Mouse (Mus musculus) splenic B cell, adult 2 months (primary cell): ENCODE measurements around the gene Obp2b.
"Not testable (repeated sequence)": the region's sequence is repeated elsewhere in the genome, so short reads cannot be mapped to it uniquely, and the experiment has no call there.

Experiments used
- DNase-seq: peaks from one replicate; pipeline ENCODE4 v3.0.0-alpha.2; 2011; ENCODE audit warnings: low read depth, low spot score
- H3K27me3 ChIP-seq: 2 replicates; pipeline ENCODE4 v1.6.1; 2012; ENCODE audit warnings: mild to moderate bottlenecking, low read length, moderate library complexity, mixed read lengths; ENCODE audit not compliant: control insufficient read depth, poor library complexity, insufficient read depth, severe bottlenecking
- H3K36me3 ChIP-seq: 2 replicates; pipeline ENCODE4 v1.6.1; 2012; ENCODE audit warnings: mild to moderate bottlenecking, low read length, moderate library complexity, mixed read lengths; ENCODE audit not compliant: control insufficient read depth, poor library complexity, insufficient read depth, severe bottlenecking

Obp2b gene

GRCm38 (mm10) chr2:25736709-25737108, at the start of gene Obp2b:
Gene Obp2b, plus strand, starts transcription at chr2:25737009.
- H3K36me3 ChIP-seq, DNase-seq, H3K27me3 ChIP-seq: not testable (repeated sequence)

GRCm38 (mm10) chr2:25694605-25695004, 42.2 kb upstream of the Obp2b start:
- DNase-seq: peak; percentile 79
- Histone ChIP-seq H3K27me3 (no peaks in the 10 kb centered on the region), H3K36me3 (no peaks in the 10 kb centered on the region)

- Histone ChIP-seq H3K27me3 (no peaks in the 10 kb centered on the region), H3K36me3 (no peaks in the 10 kb centered on the region)
- no peak for DNase-seq
Observed at GRCm38 (mm10) chr2:25696951-25697350, 39.9 kb upstream of the Obp2b start.

GRCm38 (mm10) chr2:25698696-25699095, 38.1 kb upstream of the Obp2b start:
- DNase-seq: no peak
- no peaks in the 10 kb centered on the region for H3K27me3 ChIP-seq

GRCm38 (mm10) chr2:25699743-25700142, 37.1 kb upstream of the Obp2b start, which contains the start of gene Obp2a:
Gene Obp2a, plus strand, starts transcription at chr2:25700043.
- H3K27me3 ChIP-seq, DNase-seq, H3K36me3 ChIP-seq: not testable (repeated sequence)

More at GRCm38 (mm10) chr2:25698696-25699095, 38.1 kb upstream of the Obp2b start:
- no peaks in the 10 kb centered on the region for H3K36me3 ChIP-seq

GRCm38 (mm10) chr2:25701001-25701400, 35.8 kb upstream of the Obp2b start:
- no peak for DNase-seq
- no peaks in the 10 kb centered on the region for H3K27me3 ChIP-seq
- H3K36me3 ChIP-seq: no peaks in the 10 kb centered on the region

GRCm38 (mm10) chr2:25703706-25704105, 33.1 kb upstream of the Obp2b start:
- DNase-seq: no peak
- H3K36me3 ChIP-seq: no peaks in the 10 kb centered on the region
- no peaks in the 10 kb centered on the region for H3K27me3 ChIP-seq

GRCm38 (mm10) chr2:25706643-25707481, 29.9 kb upstream of the Obp2b start, which contains the start of gene Bmyc:
Gene Bmyc, plus strand, starts transcription at chr2:25706739.
- peak; percentile 77 for DNase-seq
- Histone ChIP-seq H3K36me3 (no peaks in the 10 kb centered on the region), H3K27me3 (no peaks in the 10 kb centered on the region)

- peak; percentile 70 for DNase-seq
- no peaks in the 10 kb centered on the region for H3K36me3 ChIP-seq
- no peaks in the 10 kb centered on the region for H3K27me3 ChIP-seq
Observed at GRCm38 (mm10) chr2:25708121-25708520, 28.7 kb upstream of the Obp2b start.

- not testable (repeated sequence) for H3K36me3 ChIP-seq, H3K27me3 ChIP-seq, DNase-seq
Observed at GRCm38 (mm10) chr2:25709056-25709455, 27.8 kb upstream of the Obp2b start.

- DNase-seq, H3K36me3 ChIP-seq: not testable (repeated sequence)
Observed at GRCm38 (mm10) chr2:25709791-25710190, 27.0 kb upstream of the Obp2b start.

GRCm38 (mm10) chr2:25711641-25712040, 25.2 kb upstream of the Obp2b start:
- DNase-seq, H3K36me3 ChIP-seq: not testable (repeated sequence)

More at GRCm38 (mm10) chr2:25709791-25710190, 27.0 kb upstream of the Obp2b start:
- H3K27me3 ChIP-seq: not testable (repeated sequence)

GRCm38 (mm10) chr2:25717222-25717621, 19.6 kb upstream of the Obp2b start:
- no peak for DNase-seq
- H3K27me3 ChIP-seq: no peaks in the 10 kb centered on the region
- no peaks in the 10 kb centered on the region for H3K36me3 ChIP-seq

More at GRCm38 (mm10) chr2:25711641-25712040, 25.2 kb upstream of the Obp2b start:
- H3K27me3 ChIP-seq: not testable (repeated sequence)

GRCm38 (mm10) chr2:25733199-25733930, 3.4 kb upstream of the Obp2b start:
- DNase-seq: no peak
- no peaks in the 10 kb centered on the region for H3K36me3 ChIP-seq
- H3K27me3 ChIP-seq: no peaks in the 10 kb centered on the region

- no peak for DNase-seq
- Histone ChIP-seq H3K36me3 (no peaks in the 10 kb centered on the region), H3K27me3 (no peaks in the 10 kb centered on the region)
Observed at GRCm38 (mm10) chr2:25741671-25742070, 4.9 kb downstream of the Obp2b start.
